Mouse (Mus musculus) small intestine, adult 2 months (tissue): ENCODE results near the gene Bcas3. TPM values are rescaled to one million over a fixed set of nuclear protein-coding genes. Genes with fewer than 3 reads are reported as not detected.

Experiments
- H3K27ac ChIP-seq: fragments of 200-500 bp; 2 replicates; pipeline ENCODE4 v1.5.1; 2012; ENCODE audit warnings: low read depth, low read length, control low read depth, inconsistent platforms; ENCODE audit not compliant: insufficient read depth
- H3K27me3 ChIP-seq: fragments of 200-500 bp; 2 replicates; pipeline ENCODE4 v1.6.1; 2012; ENCODE audit warnings: mild to moderate bottlenecking, moderate library complexity, low read length, inconsistent platforms; ENCODE audit not compliant: control insufficient read depth, insufficient read depth
- H3K36me3 ChIP-seq: fragments of 200-500 bp; 2 replicates; pipeline ENCODE4 v1.6.1; 2012; ENCODE audit warnings: mild to moderate bottlenecking, low read length, control low read depth, inconsistent platforms; ENCODE audit not compliant: control insufficient read depth, insufficient read depth
- H3K4me1 ChIP-seq: fragments of 200-500 bp; 2 replicates; pipeline ENCODE4 v1.6.1; 2012; ENCODE audit warnings: low read length, inconsistent platforms, mixed read lengths; ENCODE audit not compliant: control insufficient read depth, insufficient read depth, insufficient read length
- H3K4me3 ChIP-seq: fragments of 200-500 bp; 2 replicates; pipeline ENCODE4 v1.5.1; 2012; ENCODE audit warnings: low read depth, mild to moderate bottlenecking, control low read depth, inconsistent platforms, low read length, moderate library complexity
- CTCF ChIP-seq: fragments of 200-500 bp; IDR thresholded peaks from 2 replicates; pipeline ENCODE4 v1.5.1; 2012; ENCODE audit warnings: low read depth, mild to moderate bottlenecking, control low read depth, inconsistent platforms, low read length, moderate library complexity, mixed read lengths; ENCODE audit not compliant: insufficient replicate concordance, insufficient read length; ENCODE audit errors: extremely low read depth
- POLR2A ChIP-seq: fragments of 200-500 bp; IDR thresholded peaks from 2 replicates; pipeline ENCODE4 v1.6.1; 2012; ENCODE audit warnings: low read depth, mild to moderate bottlenecking, control low read depth, inconsistent platforms, low read length, moderate library complexity
- WGBS: fragments of 180-500 bp; shearing (Covaris S2); methylation state at CpG from one replicate; pipeline ENCODE4 v1.1.7; 2018; 5-methylcytosine and 5-hydroxymethylcytosine counted together
- polyA plus RNA-seq: library from polyadenylated mRNA; depleted of rRNA; stranded (reverse); fragments of >200 nt; gene quantifications from 2 replicates; pipeline ENCODE4 v1.2.3, GENCODE M21; 2012

The Bcas3 gene
- polyA plus RNA-seq, 1 experiment, result 32.1 TPM

DNA sequence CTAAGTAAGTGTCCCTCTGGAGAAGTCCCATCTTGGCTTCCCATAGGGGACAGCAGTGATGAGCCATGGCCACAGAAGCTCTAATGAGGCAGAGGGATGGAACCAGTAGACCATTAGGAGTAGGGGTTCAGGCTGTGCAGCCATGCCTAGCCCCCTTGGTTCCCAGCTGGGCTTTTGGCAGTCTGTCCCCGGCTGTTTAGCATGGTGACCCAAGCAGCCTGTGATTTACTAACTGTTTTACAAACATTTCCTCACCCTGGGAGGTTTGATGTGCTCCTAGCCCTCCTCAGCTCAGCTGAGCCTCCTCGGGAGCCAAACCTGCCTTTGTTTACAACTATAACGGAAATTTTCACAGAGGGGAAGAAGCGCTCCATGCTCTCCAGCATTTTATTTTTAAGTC, 322.3 kb downstream of the Bcas3 start:
- no peak for TF ChIP-seq CTCF
- no peak for TF ChIP-seq POLR2A
- Histone ChIP-seq H3K36me3 (no peaks in the 10 kb centered on the region), H3K4me3 (no peak overlapping the region), H3K4me1 (peaks cover 2% of the 10 kb centered on the region; the same call in 1 of the 2 replicates), H3K27ac (peak overlapping the region; percentile 17; the same call in 1 of the 2 replicates), H3K27me3 (no peaks in the 10 kb centered on the region)
- 68% methylated on average over 4 of the region's 4 CpGs for WGBS

DNA sequence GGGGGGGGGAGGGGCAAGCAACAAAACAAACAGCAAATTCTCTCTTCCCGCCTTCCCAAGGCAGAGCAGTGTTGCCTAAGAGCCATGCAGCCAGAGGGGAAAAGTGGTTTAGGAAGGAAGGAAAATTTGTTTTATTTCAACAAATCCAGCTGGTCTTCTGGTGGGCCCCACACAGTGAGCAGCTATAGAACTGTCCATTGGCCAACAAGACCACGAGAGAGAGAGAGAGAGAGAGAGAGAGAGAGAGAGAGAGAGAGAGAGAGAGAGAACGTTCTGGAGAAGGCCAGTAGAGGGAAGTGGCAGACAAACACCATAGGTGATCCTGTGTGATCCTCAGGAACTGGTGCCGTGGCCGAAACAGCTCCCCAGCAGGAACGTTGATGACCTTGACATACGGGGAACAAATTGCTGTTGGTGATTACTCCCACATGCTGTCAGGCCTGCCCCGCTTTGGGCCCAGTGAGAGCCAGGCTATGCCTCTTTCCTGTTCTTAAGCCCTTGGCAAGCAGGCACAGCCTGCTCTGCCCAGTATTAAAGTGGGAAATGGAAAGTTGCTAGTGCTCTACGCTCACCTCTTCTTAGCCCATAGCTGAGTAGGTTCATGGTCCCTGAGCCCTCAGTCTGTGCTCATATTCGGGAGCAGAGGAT, 323.5 kb downstream of the Bcas3 start:
- Histone ChIP-seq H3K36me3 (no peaks in the 10 kb centered on the region), H3K27ac (no peak overlapping the region), H3K4me3 (no peak overlapping the region), H3K27me3 (no peaks in the 10 kb centered on the region), H3K4me1 (peaks cover 2% of the 10 kb centered on the region; the same call in 1 of the 2 replicates)
- no peak for TF ChIP-seq CTCF
- TF ChIP-seq POLR2A, result no peak
- WGBS, result 60% methylated on average over 10 of the region's 10 CpGs

DNA sequence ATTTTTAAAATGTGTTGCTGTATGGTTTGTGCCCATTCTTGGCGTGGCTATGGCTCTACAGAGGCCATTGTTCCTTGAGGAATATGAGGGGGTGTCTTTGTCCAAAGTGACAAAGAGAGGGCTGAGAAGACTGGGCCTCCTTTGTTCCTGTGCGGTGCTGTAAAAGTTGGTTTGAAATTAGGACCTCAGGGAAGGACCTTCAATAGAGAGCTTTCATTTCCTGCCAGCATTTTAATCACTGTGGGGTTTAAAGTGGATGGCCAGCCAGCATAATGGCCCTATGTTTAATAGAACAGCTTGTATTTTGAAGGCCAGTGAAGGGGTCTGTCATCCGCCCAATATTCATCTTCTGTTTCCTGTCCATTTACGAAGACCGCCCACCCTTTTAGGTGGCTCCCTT, 325.7 kb downstream of the Bcas3 start:
- H3K27ac ChIP-seq, result no peak overlapping the region
- no peaks in the 10 kb centered on the region for H3K27me3 ChIP-seq
- no peak overlapping the region for H3K4me3 ChIP-seq
- WGBS, result 87% methylated on average over 5 of the region's 5 CpGs
- H3K36me3 ChIP-seq, result no peaks in the 10 kb centered on the region
- no peak for TF ChIP-seq POLR2A
- peaks cover 2% of the 10 kb centered on the region; the same call in 1 of the 2 replicates for H3K4me1 ChIP-seq

DNA sequence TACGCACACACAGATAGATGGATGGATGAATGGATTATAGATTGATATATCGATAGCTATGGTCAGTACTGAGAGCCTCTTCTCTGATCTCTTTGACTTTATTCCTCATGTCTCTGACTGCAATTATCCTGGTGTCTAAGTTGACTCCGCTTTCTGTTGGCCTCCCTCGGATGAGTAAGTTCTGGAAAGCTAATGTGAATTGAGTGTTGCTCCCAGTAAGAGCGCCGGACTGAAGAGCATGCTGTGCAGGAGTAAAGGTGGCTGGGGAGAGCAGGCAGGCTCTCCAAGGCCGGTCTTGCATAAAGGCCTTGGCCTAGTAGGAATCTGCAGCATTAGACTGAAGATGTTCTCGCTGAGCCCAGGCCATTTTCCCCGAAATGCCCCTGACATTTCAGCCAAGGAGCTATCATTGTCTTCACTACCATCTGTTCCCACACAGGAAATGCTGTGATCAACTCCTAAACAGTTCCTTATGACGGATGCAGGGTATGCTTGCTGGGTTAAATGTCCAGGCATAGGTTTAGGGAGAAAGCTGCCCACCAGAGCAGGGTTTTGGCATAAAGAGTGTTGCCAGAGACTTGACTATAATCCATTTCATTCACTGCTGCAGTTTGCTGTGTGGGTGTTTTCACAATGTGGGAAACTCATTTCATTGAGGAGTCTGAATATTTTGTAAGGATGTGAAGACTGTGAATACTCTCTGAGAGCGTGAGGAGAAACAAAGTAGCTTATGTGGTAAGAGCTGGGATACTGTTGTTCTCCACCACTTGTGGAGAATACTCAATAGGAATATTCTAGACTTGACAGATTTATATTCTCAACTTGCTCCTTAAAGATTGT, 328.8 kb downstream of the Bcas3 start:
- H3K36me3 ChIP-seq, result no peaks in the 10 kb centered on the region
- TF ChIP-seq CTCF (no peak), POLR2A (no peak)

DNA sequence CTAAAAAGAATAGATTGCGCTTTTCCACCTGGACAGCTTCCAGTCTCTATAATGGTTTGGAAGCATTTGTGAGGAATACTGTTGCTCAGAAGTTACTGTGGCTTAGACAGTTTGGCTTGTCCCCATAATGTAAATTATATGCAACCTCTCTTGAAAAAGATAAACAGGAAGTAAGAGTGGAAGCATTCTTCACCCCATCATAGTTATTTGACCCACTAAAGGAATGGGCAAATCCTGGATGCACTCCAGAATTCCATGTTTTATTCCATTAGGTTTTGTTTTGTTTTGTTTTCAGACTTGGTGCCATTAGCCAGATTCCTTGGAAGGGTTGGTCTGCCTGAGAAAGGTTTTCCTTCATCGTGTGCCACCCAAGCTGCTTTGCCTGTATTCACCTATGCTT, 332.0 kb downstream of the Bcas3 start:
- no peak overlapping the region for H3K4me3 ChIP-seq
- 76% methylated on average over 2 of the region's 2 CpGs for WGBS
- no peak overlapping the region for H3K27ac ChIP-seq
- H3K27me3 ChIP-seq, result no peaks in the 10 kb centered on the region
- no peaks in the 10 kb centered on the region for H3K4me1 ChIP-seq
- TF ChIP-seq CTCF, result no peak
- TF ChIP-seq POLR2A, result no peak
- H3K36me3 ChIP-seq, result no peaks in the 10 kb centered on the region

More for the DNA sequence above, 328.8 kb downstream of the Bcas3 start:
- Histone ChIP-seq H3K27me3 (no peaks in the 10 kb centered on the region), H3K27ac (no peak overlapping the region), H3K4me1 (no peaks in the 10 kb centered on the region), H3K4me3 (no peak overlapping the region)
- WGBS, result 91% methylated on average over 11 of the region's 11 CpGs

DNA sequence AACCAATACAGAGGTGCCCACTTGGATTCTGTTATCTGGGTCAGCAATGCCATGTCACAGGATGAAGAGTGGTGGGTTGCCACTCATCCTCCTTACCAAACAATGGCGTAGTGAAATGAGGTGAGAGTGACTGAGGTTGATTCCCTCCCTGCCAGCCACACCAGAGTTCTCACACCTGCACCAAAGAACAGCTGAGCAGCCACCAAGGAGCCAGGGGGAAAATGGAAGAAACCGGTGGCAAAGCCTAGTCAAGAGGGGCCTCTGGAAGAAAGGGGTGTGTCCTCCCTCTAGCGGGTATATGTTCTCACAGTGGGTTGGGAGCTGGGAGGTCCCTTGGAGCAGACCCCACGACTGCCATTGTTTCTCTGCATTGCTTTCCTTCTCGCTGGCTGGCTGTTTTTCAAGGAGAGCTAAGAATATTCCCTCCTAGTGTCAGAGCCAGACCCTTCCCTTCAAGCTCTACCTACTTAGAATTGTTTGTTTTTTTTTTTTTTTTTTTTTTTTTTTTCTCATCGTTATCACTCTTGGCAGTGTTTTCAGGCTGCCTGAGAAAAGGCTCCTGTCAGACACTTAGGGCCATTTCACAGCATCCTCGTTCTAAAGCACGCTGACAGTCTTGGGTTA, 335.0 kb downstream of the Bcas3 start:
- no peak overlapping the region for H3K27ac ChIP-seq
- 57% methylated on average over 8 of the region's 8 CpGs for WGBS
- no peaks in the 10 kb centered on the region for H3K4me1 ChIP-seq
- no peaks in the 10 kb centered on the region for H3K27me3 ChIP-seq
- H3K36me3 ChIP-seq, result no peaks in the 10 kb centered on the region
- TF ChIP-seq POLR2A (no peak), CTCF (no peak)
- H3K4me3 ChIP-seq, result no peak overlapping the region

DNA sequence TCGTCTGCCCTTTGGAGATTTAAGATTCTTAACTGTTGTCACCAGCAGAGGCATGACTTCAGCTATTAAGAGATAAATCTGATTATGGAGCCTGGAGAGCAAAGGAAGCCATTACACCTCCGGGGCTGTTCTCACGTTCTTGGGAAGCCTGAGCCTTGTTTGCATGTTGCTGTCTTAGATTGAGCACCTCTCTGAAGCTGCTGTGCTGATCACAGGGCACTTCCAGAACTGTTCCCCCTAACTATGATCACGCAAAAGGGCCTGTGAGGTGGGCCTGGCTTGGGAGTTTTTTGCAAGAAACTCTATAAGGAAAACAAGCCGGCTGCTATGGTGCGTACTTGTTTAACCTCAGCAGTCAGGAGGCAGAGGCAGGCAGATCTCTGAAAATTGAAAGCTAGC, 335.5 kb downstream of the Bcas3 start:
- TF ChIP-seq CTCF, result no peak
- no peak for TF ChIP-seq POLR2A
- 90% methylated on average over 6 of the region's 6 CpGs for WGBS
- H3K4me3 ChIP-seq, result no peak overlapping the region
- H3K27ac ChIP-seq, result no peak overlapping the region
- no peaks in the 10 kb centered on the region for H3K36me3 ChIP-seq
- no peaks in the 10 kb centered on the region for H3K27me3 ChIP-seq
- H3K4me1 ChIP-seq, result no peaks in the 10 kb centered on the region
